Mouse (Mus musculus) cerebellum, postnatal 36 days (tissue): Measurements from ENCODE around the gene Fam69b.

Source experiments
- DNase-seq, 2 experiments: peaks; one replicate each; pipeline ENCODE4 v3.0.0; 2021 to 2022; ENCODE audit warnings: mixed read lengths in 2 of 2

The Fam69b gene

DNA sequence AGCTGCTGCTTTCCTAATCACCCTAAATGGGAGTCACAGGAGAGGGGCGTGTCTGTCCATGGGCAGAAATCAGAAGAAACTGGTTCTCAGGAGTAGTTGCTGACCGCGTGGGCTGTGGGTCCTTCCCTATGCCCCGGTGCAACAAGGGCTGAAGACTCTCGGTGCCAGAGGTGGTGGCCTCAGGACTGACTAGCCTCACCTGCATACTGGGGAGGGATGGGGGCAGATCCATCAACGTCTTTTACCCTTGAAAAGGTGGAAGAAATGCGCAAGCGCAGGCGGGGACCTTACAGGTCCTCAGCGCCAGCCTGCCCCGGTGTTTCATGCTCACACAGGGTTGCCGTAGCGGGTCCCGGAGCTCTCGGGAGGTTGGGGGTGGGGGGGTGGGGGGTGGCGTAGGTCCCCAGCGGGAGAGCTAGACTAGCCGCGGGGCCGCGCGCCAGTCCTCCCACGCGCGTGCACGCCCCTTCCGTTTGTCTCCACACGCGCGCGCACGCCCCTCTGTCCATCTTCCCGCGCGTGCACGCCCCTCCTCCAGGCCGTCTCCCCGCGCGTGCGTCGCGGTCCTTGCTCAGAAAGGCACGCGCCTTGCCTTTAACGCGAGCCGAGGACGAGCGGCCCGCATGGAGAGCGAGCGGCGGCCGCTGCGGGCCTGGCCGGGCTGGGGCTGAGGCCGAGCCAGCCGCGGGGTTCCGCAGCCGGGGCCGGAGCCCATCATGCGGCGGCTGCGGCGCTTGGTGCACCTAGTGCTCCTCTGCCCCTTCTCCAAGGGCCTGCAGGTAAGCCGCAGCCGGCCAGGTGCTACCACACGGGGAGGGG, at the start of gene Fam69b:
Gene Fam69b, plus strand, starts transcription at position 537 of the 819 bp plus-strand sequence.
- peak; percentile 86 to 89 for DNase-seq

DNA sequence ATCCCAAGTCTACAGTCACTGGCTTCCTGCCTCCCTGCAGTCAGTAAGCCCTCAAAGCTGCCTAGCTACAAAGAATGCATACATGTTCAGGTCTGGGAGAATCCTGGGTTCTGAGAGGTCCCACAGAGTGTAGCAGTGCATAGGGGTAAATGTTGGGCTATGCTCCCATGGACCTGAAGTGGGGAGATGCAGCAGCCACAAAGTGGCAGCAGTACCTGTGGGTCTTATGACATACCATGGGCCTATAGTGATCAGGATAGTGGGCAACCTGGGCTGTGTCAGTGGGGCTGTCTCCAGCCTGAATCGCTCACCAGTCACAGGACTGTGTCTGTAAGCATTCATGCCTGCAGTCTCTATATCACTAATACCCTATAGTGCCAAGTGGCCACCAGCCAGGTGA, 48.5 kb upstream of the Fam69b start, which contains the start of gene Egfl7:
Gene Egfl7, plus strand, starts transcription at position 301 of the 400 bp plus-strand sequence.
- DNase-seq: no peak

DNA sequence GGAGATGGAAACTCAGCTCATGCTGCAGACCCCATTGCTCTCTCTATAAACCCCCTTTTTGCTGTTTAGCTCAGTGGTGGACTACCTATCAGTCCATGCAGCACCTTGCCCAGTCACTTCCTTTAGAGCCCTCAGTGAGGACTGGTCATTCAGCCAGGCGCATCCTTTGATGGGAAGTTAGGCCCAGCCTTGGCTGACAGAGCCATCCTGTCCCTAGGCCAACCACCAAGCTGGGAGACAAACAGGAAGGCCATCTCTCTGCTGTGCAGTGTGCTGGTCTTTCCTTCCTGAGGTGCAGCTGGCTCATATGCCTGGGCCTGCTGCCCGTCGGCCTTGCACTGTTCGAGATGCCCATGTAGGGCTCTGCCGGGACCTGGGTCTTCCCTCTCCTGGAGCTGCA, 47.5 kb upstream of the Fam69b start:
- DNase-seq: no peak

DNA sequence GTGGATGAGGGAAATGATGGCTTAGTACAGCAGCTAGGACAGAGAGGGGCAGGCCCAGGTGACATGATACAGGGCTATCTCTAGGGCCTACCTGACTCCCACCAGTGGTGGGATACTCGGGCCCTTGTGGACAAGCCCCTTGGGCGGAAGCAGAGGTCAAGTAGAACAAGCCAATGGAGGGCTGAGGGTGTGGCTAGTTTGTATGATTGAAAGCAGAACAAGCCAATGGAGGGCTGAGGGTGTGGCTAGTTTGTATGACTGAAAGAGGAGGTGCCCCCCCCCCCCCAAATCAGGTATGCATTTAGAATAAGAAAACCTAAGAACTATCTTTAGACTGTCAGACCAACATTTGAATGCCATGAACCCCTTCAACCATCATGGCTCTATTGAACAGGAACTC, 46.1 kb upstream of the Fam69b start:
- DNase-seq: no peak

DNA sequence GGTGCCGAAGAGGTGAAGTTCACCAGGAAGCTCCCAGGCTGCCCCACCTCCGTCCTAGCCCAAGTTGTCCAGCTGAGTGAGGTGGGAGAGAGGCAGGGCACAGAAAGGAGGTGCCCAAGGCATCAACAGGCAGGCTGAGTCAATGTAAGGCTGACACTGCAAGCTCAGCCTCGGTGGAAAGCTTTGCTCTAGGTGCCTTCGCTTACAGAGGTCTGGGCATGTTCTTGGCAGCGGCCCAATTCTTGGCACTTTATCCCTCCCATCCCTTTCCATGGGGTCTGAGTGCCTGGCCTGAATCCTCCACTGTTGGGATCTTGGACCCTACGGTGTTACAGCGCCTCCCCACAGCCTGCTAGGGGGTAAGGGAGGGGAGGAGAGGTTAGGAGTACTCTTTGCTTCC, 45.5 kb upstream of the Fam69b start:
- DNase-seq: no peak

DNA sequence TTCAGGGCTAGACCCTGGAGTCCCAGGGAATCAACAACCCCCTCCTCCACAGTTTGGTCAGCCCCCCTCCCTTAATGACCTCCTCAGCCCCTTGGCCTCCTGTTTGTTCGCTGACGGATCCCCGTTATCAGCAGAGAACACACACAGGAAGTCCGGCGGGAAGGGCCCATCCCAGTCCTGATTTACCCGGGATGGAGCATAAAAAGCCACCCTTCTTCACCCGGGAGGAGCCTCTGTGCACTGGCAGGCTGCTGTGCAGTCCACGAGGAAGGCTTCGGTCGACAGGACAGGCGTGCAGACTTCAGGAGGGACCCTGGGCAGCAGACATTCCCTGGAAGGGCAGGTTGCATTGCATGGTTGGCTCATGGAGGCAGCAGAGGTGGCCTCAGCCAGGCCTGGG, 44.6 kb upstream of the Fam69b start:
- no peak for DNase-seq

DNA sequence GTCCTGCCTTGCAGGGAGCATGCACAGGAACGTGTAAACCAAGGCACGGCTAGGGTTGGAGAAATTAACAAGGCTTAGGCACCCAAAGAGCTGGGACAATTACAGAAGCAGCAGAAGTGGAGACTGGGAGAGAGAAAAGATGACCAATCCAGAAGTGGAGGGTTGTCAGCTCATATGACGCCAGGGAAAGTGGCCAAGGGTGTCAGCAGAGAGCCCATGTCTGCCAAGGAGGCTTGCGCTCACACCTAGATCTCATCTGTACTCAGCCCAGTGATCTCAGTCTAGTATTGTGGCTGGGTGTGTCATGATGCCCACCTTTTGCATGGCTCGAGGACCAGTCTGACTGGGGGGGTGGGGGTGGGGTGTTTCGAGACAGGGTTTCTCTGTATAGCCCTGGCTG, 42.5 kb upstream of the Fam69b start:
- DNase-seq: no peak

DNA sequence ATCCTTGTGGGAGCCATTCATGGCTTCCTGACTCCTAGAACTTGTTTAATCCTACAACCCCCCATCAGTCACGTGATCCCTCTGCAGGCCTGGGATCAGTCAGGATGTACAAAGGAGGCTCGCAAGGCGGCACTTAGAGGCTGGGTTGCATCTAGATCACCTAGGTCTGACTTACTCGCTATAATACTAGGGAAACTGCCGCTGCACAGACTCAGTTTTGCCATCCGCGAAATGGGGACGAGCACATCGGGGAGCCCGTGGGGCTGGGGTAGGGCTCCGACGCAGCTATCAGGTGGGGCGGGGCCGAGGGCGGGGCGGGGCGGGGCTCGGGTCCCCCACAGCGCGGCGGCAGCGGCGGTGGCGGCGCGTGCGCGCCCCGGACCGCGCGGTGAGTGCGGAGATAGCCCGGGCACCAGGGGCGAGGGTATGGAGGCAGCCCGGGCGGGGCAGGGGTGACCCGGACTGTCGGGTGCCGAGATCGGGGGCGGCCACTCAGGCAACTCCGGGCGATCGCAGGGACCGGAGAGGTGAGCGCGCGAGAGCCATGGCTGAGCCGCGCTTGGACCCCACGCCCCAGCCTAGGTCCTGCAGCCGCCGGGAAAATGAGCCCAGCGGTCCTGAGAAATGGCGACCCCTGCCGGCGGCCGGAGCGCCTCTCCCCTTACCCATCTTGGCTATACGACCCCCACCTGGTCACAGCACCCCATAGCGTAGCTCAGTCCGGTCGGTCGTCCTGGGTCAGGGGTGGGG, 41.8 kb upstream of the Fam69b start, which contains the start of gene Gm20532:
Gene Gm20532, plus strand, starts transcription at position 346 of the 750 bp plus-strand sequence.
- DNase-seq: peak; percentile 67 to 68

DNA sequence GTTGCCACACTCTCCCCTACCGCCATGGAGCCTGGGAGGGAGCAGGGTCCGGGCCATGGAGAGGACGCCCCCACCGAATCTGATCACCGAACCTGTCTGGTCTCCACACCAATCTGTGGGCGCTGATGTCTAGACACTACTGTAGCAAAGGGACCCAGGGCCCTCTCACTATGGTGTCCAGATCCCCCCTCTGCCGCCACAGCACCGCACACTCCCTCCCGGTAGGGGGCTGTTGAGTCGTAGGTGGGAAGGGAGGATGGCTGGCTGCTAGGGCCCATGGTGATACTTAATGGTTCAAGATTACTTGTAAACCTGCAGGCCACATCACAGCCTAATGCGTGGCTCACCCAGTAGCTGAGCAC, 41.2 kb upstream of the Fam69b start:
- DNase-seq: no peak

DNA sequence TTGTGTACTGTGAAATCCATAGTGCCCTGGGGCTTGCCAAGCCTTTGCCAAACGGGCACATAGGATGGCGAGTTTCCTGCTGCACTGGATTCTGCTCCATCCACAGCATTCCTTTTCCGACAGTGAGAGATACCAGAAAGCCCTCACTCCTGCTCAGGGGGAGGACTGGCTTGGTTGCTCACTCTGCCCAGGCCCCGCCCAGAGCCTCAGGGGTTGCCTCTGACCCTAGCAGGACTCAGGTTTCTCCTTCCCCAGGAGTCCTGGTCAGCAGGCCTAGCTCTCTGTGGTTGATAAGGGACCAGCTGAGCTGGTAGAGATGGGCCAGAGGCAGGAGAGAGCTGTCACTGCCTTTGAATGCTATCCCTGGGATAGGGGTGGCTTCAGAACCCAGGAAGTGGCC, 39.7 kb upstream of the Fam69b start:
- no peak for DNase-seq

DNA sequence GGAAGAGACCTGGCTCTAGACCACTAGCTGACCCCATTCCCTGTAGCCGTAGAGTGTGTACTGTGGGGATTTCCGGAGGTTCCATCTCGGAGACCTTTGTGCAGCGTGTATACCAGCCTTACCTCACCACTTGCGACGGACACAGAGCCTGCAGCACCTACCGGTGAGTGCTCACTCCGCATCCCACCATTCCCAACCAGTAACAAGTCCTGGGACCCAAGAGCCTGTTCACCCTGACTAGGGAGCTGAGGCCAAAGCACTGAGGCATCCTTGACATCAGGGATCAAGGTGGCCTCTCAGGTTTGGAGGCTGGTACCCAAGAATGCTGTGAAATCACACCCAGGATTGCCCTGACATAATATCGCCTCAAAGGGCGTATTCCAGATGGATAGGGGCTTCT, 39.0 kb upstream of the Fam69b start:
- DNase-seq: no peak

DNA sequence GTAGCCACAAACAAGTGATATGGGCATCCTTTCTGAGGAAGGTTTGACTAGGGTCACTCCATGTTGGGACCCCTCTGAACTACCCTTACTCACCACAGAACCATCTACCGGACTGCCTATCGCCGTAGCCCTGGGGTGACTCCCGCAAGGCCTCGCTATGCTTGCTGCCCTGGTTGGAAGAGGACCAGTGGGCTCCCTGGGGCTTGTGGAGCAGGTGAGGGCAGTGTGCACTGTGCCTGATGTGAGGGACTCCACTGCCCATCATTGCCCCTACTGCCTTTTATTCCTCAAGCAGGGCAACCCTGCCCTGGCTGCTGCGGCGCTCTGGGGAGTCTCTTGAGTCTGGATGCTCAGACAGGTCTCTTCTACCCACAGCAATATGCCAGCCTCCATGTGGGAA, 38.0 kb upstream of the Fam69b start:
- DNase-seq: no peak

DNA sequence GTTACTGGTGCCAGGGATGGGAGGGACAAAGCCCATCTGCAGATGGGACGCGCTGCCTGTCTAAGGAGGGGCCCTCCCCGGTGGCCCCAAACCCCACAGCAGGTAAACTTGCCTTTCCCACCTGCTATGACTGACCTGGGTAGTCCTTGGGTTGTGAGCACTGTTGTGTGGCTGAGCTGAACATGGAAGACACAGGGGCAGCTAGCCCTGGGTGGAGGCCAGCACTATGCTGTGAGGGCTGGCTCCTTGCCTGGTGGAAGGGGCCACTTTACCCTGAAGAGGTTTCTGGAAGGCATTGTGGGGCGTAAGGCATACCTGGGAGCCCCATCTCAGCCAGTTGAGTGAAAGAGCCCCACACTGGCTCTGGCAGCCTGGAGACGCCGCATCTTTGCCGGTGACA, 37.3 kb upstream of the Fam69b start:
- no peak for DNase-seq

DNA sequence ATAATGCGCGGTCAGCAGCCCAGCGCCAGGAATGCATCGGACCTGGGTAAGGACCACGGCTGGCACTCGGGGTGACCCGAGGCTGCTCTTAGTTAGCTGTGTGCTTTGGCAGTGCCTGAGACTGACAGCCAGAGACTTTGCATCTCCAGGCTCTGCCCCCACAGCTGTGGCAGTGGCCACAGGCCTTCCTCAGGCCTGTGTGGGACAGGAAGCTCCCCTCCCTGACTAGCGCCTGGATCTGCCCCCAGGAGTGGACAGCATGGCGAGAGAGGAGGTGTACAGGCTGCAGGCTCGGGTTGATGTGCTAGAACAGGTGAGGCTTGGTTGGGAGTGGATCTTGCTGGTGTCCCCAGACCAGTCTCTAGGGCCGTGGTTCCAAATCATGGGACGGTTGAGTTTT, 36.8 kb upstream of the Fam69b start:
- DNase-seq: no peak

DNA sequence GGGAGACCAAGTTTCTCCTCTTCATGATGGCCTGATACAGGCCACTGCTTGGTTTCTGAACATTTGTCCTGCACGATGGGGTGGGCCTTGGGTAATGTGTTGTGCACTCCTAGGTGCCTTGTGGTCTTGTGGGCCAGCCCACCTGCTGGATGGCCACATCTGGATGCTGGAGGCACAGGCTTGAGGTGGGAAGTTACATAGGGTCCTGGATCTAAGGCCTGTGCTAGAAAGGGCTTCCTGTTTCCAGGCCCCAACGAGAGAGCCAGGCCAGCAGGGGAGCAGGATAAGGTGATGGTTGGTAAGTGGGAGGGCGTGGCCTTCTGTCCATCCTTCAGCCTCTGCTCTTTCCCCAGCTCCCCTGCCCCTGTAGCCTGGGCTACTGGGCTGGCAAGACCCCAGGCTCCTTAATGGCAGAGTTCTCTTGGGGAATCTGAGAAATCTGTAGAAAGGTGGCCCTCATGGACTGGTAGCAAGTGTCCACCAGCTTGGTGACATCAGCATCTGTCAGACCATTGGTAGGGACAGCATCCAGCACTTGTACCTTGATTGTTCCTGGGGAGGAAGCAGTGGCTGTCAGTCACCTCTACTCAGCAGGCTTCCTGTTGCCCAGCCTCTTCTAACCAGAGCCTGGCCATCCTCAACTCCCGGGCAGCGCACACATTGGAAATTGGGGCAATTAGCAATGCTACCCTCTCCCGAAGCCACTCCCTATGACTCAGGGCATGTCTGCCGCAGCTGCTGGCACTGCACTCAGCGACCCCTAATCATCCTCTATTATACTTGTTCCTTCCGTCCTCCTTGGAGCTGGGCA, 34.8 kb upstream of the Fam69b start:
- no peak for DNase-seq

DNA sequence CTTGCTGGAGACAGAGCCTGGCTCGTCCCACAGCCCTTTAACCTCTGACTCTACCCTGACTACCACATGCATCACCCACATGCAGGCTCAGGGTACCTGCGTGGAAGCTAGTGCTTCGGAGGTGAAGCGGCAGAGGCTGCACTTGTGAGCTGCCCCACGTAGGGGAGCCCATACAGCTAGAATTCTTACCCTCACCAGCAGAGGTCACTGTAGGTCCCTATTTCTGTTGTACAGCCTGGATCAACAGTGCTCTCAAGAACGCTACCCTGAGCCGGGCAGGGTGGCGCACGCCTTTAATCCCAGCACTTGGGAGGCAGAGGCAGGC, 34.3 kb upstream of the Fam69b start:
- peak in 1 of 2 experiments; percentile 24 for DNase-seq

DNA sequence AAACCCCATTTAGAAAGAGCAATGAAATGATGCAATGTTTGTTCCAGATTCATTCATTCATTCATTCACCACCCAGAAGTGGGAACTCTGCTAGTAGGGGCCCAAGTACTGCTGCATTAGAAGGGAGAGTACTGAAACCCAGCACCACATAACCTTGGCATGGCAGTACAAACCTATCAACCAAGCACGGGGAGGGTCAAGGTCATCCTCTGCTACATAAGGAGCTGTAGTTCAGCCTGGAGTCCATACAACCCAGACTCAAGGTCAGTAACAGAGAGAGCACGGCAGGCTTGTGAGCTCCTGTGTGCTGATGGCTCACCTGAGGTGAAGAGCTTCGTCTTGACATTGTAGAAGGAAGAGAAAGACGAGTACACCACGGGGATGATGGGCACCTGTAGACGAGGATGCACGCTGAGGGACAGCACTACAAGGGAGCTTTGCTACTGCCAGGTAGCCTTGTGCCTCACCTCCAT, 33.8 kb upstream of the Fam69b start:
- no peak for DNase-seq

DNA sequence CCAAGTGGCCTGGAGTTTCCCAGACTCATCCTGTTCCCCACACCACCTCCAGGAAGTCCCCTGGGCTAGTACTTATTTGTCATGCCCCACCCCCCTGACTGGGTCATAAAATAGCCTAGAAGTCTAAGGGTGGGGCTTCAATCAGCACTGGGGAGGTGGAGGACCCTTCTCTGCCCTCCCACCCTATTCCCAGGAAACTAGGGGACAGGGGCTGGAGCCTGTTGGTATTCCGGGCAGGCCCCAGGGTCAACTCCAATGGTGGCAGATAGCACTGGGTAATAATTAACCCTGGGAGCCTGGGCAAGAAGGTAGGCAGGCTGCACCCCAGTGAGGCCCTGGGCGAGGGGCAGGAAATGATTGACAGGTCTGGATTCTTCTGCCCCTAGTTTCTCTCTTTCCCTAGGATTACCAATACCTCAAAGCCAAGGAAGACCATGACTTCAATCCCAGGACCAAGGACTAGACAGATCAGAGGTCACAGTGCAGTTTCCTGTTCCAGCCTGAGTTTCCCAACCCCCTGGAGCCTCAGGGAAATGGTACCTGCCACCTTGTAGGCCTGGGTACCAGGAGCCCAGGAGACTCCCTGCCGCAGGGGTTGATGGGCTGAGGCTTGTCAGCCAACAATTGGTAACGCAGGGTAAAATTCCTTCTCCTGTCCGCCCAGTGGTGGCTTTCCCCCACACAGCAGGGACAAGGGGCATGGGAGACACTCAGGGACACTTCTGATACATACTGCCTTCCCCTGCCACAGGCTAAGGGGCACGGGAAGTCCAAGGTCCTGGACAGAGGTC, 33.1 kb upstream of the Fam69b start:
- no peak for DNase-seq

DNA sequence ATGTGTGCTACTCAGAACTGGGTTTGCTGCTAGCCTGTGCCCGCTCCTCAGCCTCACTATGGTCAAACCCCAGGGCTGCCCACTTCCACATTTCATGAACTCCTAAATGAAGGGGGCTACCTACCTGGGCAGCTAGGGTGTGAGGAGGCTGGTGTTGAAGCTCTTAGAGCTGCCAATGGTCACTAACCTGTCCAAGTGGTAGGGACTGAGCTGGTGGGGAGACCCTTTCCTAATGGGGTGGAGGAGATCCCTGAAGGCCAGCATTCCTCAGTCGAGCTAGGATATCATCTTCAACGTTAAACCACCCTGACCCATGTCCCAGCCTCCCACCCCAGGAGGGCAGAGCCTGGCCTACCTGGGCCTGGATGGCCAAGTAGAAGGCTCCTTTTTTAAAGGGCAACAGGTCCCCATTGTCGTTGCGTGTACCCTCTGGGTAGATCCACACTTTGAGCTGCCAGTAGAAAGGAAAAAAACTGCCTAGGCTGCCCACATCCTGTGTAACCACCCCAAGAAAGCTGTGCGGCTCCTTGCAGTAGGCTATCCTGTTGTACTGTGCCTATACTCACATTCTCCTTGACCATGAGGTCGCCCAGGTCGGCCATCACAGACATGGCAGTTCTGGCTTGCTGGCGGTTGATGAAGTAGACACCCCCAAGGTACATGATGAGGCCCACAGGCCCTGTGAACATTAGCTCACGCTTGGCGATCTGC, 32.4 kb upstream of the Fam69b start:
- no peak for DNase-seq

DNA sequence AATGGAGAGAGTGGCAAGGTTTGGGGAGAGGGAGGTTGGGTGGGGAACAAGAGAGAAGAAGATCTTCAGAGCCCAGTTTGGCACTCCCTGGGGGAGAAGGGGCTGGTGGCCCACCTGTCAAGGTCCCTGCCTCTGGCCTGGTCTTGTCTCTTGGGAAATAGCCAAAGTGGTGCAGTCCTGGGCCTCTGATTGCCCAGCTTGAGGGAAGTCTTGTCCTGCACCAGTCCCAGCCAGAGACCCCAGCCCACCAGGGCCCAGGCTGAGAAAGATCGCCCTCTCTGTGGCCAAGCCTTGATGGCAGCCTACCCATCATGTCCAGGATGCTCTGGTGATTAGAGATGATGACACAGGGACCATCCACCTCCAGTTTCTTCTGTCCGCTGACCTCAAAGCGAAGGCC, 31.4 kb upstream of the Fam69b start:
- DNase-seq: no peak

DNA sequence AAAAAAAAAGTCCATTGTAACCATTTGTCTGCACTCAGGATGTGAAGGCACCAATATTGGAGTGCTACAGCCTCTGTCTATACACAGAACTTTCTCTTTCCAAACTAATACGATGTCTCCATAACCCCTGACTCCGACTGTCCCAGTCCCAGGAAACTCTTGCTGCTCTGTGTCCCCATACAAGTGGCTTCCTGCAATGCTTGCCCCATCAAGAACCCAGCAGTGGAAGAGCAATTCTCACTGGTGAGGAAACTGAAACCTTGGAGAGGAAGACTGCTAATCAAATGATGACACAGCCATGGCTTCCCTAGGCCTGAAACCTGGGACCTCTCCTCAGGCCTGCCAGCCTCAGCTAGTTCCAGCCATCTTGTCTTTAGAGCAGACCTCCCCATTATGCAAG, 30.4 kb upstream of the Fam69b start:
- DNase-seq: no peak

DNA sequence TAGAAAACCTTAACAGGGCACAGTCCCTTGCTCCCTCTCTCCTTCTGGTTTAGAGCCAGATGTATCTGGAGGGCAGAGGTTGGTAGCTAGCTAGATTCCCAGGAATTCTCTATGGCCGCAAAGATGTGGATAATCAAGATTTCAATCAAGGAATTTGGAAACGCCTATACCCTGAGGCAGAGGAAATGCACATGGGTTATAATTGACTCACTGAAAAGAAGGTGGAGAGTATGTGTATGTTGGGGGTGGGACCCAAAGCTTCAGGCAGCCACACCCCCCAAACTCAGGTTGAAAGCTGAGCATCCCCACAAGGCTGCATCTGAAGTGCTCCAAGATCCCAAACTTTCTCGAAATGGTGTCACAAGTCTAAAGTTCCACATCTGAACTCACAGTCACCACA, 29.8 kb upstream of the Fam69b start:
- no peak for DNase-seq
